Mouse (Mus musculus) kidney, postnatal 14 days (tissue): ENCODE measurements around the gene Olfr1049.
"Not testable (repeated sequence)": the region's sequence is repeated elsewhere in the genome, so short reads cannot be mapped to it uniquely, and the experiment has no call there.

Experiments used
- DNase-seq: peaks from one replicate; pipeline ENCODE4 v3.0.0; 2022; ENCODE audit warnings: mixed read lengths

Olfr1049 gene

DNA sequence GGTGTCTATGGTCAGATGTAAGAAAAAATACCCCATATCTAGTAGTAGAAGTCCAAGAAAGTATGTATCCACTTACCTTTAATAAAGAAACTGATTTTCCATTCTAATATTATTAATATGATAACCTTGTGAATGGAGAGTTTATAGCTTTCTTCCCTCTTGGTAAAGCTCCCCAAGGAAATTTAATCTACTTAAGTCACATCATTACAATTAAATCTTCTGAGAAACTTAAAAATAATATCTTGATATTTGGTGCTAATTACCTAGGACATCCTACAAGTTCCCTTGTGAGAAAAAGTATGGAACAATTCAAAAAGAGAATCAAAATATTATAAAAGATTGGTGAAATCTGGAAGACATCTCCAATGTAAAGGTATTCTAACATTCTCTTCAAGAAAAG, at the start of gene Olfr1049:
Olfr1049 (minus strand) TSS at position 101 of the 400 bp plus-strand sequence.
- DNase-seq = not testable (repeated sequence)

DNA sequence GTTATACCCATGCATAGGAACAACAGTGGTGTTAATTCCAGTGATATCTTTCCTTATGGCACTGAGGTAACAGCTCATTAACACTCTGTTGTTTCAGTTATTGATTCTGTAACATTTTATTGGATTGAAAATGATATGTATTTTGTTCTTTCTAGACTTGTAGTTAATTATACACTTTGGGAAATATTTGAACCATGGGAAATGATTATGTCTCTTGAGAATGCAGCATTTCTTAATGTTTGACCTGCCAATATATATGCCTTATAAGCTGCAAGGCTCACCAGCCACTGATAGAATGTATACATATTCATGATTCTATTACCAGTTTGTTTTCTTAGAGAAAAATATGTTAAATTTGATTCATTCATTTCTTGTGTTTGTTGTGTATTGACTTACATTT, 34.0 kb upstream of the Olfr1049 start, which contains the start of gene Olfr1052:
Olfr1052 (plus strand) TSS at position 301 of the 400 bp plus-strand sequence.
- no peak for DNase-seq

DNA sequence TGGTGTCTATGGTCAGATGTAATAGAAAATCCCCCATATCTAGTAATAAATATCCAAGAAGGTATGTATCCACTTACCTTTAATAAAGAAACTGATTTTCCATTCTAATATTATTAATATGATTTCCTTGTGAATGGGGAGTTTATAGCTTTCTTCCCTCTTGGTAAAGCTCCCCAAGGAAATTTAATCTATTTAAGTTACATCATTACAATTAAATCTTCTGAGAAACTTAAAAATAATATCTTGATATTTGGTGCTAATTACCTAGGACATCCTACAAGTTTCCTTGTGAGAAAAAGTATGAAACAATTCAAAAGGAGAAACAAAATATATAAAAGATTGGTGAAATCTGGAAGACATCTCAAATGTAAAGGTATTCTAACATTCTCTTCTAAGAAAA, 20.9 kb upstream of the Olfr1049 start, which contains the start of gene Olfr1051:
Olfr1051 (minus strand) TSS at position 101 of the 400 bp plus-strand sequence.
- not testable (repeated sequence) for DNase-seq

DNA sequence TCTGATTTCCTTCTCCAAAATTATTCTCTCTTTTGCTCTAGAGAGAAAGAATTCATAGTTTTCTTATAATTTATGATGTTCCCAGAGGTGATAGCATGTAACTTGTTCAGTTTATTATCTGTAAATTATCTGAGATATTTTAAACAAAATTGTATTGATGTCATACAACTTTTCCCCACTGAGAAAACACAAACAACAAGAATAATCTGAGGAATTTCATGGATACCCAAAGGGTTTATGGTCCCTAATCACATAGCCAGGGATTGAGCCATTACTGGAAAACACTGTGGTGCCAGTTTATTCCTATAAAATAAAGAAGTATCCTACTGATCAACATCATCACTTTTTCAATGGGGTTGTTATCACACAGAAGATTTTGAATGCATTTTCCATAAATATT, 17.9 kb downstream of the Olfr1049 start, which contains the start of gene Olfr1048:
Olfr1048 (minus strand) TSS at position 101 of the 400 bp plus-strand sequence.
- no peak for DNase-seq

DNA sequence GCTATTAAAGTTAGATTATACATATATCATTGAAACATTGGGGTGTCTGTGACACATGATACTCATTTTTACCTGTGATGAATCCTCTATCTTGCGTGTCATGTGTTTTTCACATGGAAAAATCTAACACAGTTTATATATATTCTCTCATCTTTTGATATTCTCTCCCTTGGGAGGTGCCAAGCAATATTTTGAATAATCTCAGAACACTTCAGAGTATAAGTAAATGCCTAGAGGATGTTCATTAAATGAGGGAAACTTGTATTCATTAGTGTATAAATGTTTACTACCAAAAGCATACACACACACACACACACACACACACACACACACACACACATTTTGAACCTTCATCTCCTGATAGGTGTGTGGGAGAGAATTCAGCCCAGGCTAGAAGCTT, 26.8 kb downstream of the Olfr1049 start, which contains the start of gene Olfr1047:
Olfr1047 (minus strand) TSS at position 101 of the 400 bp plus-strand sequence.
- DNase-seq = no peak

DNA sequence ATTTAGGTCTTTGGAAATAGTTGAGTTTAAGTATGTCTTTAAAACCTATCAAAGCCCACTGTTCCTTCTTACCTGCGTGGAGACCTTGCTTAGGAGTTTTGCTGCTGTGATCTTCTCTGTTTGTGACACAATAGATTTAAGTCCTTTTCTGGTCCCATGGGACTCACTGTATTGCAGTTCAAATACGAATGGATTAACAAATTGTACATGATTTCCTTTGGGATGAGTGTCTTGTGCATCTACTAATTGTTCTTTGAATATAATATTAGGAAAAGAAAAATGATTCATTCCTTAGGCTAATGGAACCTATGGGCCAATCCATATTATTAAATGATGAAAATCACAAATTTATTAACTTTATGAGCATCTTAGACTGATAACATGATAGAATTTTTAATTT, 38.9 kb downstream of the Olfr1049 start, which contains the start of gene Olfr1046:
Olfr1046 (minus strand) TSS at position 101 of the 400 bp plus-strand sequence.
- no peak for DNase-seq
